Mouse (Mus musculus) left cerebral cortex, adult 2 months (tissue): ENCODE measurements around the gene Cpm. TPM values are rescaled to one million over a fixed set of nuclear protein-coding genes. Genes with fewer than 3 reads are reported as not detected.

Source experiments
- DNase-seq, 2 experiments: peaks; one replicate each; pipeline ENCODE4 v3.0.0; 2021 to 2022; ENCODE audit warnings: low spot score in 2 of 2, mixed read lengths in 1 of 2; ENCODE audit errors: extremely low spot score in 1 of 2
- H3K27ac ChIP-seq: fragments of 200-600 bp; 2 replicates; pipeline ENCODE4 v1.8.1; 2022
- H3K4me3 ChIP-seq: fragments of 200-600 bp; 2 replicates; pipeline ENCODE4 v1.8.1; 2022
- CTCF ChIP-seq: fragments of 200-600 bp; IDR thresholded peaks from 2 replicates; pipeline ENCODE4 v1.8.1; 2022; ENCODE audit warnings: antibody characterized with exemption, mild to moderate bottlenecking, moderate library complexity
- intact Hi-C: fragments of 180-260 bp; cut with DNase I; formaldehyde crosslinking; loops from one replicate; pipeline ENCODE4 v1.15.1; 2025
- total RNA-seq, 2 experiments: library from RNA; stranded (reverse); gene quantifications; 2 replicates each; pipeline ENCODE4 v1.2.3; 2021

Gene Cpm
- total RNA-seq, 2 experiments from 2014 or later = 5.2 to 5.3 TPM

DNA sequence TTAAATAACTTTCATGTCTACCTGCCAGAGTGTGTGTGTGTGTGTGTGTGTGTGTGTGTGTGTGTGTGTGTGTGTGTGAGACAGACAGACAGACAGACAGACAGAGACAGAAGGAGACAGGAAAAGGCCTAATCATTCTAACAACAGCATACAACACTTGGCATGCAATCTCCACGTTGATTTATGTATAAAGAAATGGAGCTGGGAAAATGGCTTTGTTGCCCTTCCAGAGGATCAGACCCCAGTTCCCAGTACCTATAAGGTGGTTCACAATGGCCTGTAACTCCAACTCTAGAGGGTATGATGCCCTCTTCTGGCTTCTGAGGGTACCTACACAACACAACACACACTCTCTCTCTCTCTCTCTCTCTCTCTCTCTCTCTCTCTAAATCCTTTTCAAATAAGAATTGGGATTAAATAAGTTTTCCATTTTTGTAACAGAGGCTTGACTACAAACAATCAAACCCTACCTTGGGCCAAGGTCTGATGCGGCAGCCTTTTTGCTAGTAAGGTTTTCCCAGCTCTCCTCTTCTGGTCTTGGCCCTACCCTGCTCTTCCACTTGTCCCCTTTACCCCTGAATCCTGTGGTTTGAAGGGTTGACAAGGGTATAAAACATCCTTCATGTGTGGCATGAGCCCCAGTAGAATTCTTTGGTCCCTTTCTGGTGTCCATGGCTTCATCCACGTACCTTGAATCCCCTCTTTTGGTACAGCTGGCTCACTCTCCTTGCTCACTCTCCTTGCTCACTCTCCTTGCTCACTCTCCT, 6.7 kb downstream of the Cpm start:
- DNase-seq = no peak

DNA sequence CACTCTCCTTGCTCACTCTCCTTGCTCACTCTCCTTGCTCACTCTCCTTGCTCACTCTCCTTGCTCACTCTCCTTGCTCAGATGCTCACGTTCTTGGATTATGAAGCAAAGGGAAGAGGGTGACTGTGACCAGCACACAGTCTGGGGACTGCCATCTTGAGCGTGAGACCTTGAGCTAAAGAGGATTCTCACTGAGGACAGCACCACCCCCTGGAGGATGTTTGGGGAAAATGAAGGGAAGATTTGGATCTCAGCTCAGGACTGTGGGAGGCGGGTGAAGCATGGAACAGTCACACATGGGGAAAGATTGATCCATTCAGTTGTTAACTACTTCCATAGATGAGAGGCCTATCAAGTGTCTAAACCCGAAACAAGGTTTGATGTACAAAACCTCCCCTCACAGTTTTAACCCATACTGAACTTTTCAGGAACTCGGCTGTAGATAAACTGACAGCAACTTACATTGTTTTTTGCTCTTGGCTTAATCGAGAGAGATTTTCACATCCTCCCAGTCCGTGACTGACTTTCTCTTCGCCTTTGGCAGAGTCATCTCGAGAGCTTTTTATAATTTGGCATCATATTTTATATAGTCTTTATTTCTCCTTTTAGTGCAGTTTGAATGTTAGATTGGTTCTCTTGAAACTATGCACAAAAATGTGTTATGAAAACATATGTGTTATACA, 7.9 kb downstream of the Cpm start:
- intact Hi-C loops = no loop called here
- Histone ChIP-seq H3K4me3 (no peak overlapping the region), H3K27ac (no peak overlapping the region)
- no peak for DNase-seq
- peak; percentile 34 for TF ChIP-seq CTCF

More for the DNA sequence above, 6.7 kb downstream of the Cpm start:
- H3K4me3 ChIP-seq = no peak overlapping the region
- intact Hi-C loops = no loop called here
- H3K27ac ChIP-seq = no peak overlapping the region
- TF ChIP-seq CTCF = no peak

DNA sequence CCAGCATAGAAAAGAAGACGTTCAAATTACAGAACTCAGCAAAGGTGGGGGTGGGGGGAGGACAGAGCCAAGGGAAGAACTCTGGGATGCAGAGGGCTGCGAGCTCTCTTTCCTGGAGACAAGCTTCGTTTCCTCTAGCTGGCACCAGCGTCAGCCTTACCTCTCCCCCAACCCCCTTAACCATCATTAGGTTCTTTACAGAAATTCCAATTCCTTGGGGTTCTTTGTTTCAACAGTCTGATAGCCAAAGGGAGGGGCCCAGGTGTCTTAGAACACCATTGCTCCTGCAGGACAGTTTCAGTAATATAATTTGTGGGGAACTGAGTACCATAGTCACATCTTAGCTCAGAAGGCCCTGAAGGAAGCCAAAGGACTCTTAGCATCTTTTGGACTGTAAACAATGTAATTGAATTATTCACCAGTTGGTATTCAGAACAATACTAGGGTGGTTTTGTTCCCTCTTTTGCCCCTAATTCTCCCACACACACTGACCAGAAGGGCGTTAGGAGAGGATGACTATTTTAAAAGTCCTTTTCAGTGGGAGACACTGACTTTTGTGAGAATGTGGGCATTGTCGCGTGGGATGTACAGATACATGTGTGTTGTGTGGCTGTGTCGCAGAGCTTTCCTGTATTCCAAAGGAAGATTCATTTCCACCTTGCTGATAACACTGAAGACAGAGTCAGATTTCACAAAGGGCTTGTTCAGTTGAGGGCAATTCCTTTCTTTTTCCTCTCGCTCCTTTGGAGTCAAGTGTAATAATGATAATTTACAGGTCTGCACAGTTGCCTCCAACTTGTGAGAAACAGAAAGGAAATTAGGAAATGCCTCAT, 8.7 kb downstream of the Cpm start:
- no peak for TF ChIP-seq CTCF
- no peak for DNase-seq
- intact Hi-C loops = no loop called here
- Histone ChIP-seq H3K4me3 (no peak overlapping the region), H3K27ac (no peak overlapping the region)

DNA sequence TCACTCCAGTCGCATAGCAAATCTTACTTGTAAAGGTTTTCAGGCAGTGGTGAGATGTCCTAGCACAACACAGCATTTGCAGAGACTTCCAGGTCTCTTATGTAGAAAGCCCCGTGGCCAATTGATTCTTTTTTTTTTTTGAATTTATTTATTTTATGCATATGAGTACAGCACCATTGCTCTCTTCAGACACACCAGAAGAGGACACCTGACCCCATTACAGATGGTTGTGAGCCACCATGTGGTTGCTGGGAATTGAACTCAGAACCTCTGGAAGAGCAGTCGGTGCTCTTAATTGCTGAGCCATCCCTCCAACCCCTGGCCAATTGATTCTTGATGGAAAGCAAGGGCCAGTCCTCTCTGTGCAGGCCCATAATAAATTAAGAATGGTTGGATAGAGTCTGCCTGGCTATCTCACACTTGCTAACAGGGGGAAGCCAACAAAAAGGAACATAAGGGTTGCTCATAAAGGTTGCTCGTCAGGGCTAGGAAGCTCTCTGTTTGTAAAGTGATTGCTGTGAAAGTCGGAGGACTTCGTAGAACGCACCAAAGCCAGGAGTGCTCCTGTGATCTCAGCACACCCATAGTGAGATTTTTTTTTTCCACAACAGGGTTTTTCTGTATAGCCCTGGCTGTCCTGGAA, 9.4 kb downstream of the Cpm start:
- DNase-seq = no peak
- intact Hi-C loops = no loop called here
- H3K27ac ChIP-seq = no peak overlapping the region

DNA sequence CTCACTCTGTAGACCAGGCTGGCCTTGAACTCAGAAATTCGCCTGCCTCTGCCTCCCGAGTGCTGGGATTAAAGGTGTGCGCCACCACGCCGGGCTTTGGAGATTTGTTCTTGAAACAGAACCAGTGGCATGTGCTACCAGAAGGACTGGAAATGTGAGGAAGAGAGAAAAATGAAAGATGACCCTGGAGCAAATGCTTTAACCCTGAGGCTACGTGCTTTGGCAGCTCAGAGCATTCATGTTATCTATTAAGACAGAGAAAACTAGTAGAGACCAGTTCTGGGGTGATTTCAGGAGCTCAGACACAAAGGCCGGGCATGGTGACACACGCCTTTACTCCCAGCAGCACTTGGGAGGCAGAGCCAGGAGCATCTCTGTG, 9.9 kb downstream of the Cpm start:
- no peak overlapping the region for H3K27ac ChIP-seq
- TF ChIP-seq CTCF = no peak
- H3K4me3 ChIP-seq = no peak overlapping the region
- DNase-seq = no peak
- intact Hi-C loops = no loop called here

More for the DNA sequence above, 9.4 kb downstream of the Cpm start:
- no peak overlapping the region for H3K4me3 ChIP-seq
- TF ChIP-seq CTCF = no peak

DNA sequence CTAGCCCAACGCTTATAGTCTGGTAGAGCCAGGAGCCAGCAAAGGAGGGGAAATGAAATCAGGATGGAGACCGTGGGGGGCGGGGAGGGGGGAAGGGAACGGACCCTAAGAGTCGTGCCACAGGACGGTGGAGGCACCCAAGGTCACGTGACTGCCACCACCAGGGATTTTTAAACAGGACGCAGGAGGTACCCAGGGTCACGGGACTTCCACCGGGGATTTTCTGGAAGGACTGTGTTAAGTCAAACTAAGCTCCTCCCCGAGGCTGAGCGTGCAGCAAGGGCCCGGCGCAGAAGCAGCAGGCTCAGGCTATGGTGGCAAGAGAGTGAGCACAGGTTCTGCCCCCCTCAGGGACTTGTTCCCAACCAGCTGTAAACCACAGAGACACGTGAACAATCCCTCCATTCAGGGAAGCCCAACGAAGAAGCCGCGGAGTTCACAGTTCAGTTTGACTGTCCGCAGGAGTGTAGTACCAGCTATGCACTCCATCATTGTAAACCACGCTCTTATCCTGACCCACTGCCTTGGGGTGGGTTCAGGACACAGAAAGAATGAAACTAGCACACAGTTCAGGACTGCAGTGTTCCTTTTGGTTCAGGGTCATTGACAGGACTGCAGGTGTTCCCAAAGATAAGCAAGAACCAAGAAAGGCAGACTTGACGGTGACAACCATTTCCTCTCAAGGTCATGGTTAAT, 10.7 kb downstream of the Cpm start:
- no peak for TF ChIP-seq CTCF
- DNase-seq = no peak
- intact Hi-C loops = no loop called here
- no peak overlapping the region for H3K27ac ChIP-seq
- no peak overlapping the region for H3K4me3 ChIP-seq

DNA sequence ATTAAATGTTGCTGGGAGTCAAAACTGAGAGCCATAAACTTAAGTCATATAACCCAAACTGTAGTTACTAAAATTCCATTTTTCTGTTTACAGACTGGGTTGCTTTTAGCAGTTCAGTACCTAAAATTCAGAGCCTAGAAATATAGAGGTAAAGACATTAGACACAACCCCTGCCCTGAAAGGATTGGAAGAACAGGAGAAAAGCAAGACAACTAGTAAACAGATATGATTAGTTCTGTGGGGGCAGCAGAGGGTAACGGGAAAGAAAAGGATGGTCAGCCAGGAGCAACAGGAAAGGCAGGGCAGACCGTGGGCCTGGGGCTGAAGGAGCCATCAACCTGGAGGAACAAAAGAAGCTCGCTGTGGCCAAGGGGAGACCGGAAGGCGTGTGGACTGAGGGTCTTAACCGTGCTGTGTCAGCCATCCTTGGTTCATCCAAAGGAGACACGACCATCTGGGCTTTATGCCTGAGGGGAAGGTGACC, 11.3 kb downstream of the Cpm start:
- H3K4me3 ChIP-seq = no peak overlapping the region
- intact Hi-C loops = no loop called here
- no peak overlapping the region for H3K27ac ChIP-seq
- DNase-seq = no peak
- no peak for TF ChIP-seq CTCF

DNA sequence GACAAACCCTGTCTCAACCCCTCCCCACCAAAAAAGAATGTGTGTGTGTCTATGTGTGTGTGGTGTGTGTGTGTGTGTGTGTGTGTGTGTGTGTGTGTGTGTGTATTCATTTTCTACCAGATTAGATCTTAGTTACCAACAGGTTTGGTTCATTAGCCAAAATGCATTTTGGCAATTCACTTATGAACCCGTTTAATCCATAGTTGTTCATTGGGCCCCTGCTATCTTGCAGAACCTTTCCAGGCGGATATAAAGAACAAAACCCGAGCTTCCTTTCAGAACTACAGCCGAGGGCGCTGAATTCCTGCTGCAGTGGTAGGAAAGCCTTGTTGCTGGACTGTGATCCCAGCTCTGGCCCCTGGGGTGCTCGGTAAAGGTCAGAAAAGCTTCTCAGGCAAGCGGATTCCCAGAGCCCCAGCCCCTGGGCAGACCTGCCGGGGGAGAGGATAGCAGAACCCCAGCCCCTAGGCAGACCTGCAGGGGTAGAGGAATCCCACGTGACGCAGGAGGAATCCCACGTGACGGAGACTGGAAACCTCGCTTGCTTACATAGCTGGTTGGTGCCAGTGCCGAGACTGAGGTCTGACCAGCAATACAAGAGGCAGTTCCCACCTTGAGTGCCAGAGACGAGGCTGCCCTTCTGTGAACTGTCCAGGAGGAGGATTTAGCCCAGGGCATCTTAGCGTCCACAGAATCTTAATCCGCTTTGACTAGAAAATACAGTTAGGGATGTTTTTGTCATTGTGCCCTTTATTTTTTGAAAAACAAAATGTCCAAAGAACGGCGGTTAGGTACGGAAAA, 12.3 kb downstream of the Cpm start:
- intact Hi-C loops = no loop called here
- no peak for TF ChIP-seq CTCF
- no peak for DNase-seq
- no peak overlapping the region for H3K4me3 ChIP-seq
- H3K27ac ChIP-seq = 0 out of 2 replicates have a peak overlapping the region, but pooled peaks have one; percentile 1

DNA sequence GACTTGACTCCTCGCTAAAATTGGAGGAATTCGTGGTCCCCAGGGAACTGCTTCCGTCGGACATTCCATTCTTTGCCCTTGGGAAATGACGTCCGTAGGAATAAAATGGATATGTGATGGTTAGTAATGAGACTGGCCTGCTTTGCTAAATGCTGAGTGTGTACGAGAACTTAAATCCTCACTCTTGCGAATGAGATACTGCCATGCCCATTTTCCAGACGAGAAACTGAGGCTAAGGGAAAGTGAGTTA, 12.8 kb downstream of the Cpm start:
- Histone ChIP-seq H3K27ac (no peak overlapping the region), H3K4me3 (no peak overlapping the region)
- DNase-seq = no peak
- no peak for TF ChIP-seq CTCF
- intact Hi-C loops = no loop called here

DNA sequence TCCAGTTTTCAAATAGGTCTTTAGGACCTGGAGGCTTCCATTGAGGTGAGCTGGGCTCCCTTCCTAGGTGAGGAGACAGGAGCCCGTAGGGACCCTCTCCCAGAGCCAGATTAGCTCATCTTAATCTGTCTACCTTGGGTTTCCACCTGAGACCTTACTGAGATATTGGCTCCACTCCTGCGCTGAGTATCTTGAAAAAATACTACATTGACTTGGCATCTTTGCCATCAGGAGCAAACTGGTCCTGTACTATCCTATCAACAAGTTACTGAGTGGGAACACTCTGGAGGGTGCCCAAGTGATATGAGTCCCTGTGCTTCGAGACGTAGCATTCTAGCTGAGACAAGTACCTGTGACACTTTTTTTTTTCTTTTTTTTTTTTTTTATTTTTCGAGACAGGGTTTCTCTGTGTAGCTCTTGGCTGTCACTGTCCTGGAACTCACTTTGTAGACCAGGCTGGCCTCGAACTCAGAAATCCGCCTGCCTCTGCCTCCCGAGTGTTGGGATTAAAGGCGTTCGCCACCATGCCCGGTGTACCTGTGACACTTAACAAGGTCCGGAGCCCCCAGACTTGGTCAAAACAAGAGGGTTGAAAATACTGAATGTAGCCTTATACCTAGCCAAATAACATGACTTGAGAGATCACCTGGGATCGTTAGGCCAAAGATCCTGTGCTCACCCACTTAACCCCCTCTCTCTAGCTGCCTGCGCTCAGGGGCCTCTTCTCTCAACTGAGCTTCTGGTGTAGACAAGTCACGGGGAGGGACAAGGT, 13.4 kb downstream of the Cpm start:
- intact Hi-C loops = no loop called here
- H3K4me3 ChIP-seq = no peak overlapping the region
- no peak for DNase-seq
- no peak overlapping the region for H3K27ac ChIP-seq
- no peak for TF ChIP-seq CTCF
